Mouse (Mus musculus) MEL-GATA-1-ER (cell line): ENCODE measurements around the gene Slc22a15.

Experiments
- DNase-seq: peaks from one replicate; pipeline ENCODE4 v3.0.0-alpha.2; 2012; ENCODE audit warnings: low read depth; ENCODE audit errors: extremely low read depth

Gene Slc22a15

DNA sequence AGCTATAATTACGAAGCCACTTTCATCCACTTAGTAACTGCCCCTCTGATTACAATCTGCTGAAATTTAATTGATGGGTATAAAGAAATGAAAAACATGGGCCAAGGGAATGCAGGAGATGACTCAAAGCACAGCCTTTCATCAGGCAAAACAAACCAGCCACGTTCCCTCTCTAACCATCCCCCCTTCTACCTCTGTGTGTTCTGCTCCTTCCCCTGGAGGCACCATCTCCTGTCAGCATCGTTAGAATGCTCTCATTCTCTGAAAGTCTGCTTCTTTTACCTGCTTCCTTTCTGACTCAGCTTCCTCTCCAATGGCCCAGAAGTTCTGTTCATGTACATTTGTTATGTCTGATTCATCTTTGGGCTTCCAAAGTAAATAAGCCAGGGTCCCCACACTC lies 6.6 kb downstream of the Slc22a15 start:
- no peak for DNase-seq

DNA sequence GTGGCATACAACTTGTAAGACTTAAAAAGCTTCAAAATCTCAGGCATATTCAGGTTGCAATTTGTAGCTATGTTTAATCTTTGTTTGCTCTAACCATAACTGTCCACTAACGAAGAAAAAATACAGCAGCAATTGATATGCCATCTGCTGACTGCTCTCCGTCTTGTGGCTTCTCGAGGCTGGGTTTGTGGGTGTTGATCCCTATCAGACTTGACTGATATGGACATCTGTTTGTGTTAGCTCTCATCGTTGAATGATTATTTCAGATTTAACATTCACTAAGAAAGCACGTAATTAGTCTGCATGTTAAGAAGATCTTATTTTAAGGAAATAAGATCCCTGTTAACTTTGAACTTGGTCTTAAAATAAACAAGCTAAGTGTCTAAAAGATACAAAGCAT lies 7.7 kb downstream of the Slc22a15 start:
- DNase-seq, result no peak

DNA sequence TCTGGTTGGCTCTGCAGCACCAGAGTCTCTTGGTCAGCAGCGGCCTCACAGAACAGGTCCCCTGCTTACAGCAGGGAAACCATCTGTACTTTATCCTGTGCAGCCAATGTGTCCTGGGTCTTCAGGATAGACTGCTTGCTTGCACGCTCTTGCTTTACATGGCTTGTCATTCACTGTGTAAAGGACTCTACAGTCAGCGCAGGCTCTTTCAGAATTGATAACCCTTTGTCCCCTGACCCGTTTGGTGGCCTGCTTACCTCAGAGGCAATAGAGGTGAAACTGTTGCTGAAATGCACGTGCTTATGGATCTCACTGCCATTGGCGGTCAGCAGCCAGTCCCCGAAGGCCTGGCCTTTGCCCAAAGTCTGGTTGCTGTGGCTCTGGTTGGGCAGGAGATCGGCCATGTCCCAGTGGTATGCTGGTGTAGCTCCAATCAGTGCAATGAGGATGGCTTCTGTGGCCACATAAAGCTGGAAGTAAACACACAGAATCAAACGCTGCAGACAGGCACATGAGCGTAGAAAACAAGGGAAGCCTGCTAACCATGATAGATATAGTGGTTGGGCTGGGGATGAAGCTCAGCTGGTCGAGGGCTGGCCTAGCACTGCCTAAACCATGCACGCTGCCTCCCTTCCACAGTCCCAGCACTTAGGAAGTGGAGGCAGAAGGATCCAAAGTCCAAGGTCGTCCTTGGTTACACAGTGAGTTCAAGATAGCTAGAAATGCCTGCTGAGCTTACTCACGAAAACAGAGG lies 9.0 kb downstream of the Slc22a15 start:
- DNase-seq, result no peak

DNA sequence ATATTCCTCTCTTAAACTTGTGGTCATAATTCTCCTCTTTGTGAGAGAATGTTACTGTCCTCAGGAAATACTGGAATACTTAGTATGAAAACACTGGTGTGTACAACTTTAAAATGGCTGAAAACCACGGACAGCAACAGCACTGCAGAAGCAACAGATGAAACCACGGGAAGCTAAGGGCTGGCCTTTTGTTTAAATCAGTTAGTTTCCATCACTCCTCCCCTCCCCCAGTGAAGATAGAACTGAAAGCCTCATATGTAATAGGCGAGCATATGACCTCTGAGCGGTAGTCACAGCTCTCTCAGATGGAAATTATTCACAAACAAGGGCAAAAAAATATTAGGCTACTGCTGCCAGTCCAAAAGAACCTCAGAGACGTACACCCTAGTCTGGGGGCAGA lies 10.0 kb downstream of the Slc22a15 start:
- no peak for DNase-seq

DNA sequence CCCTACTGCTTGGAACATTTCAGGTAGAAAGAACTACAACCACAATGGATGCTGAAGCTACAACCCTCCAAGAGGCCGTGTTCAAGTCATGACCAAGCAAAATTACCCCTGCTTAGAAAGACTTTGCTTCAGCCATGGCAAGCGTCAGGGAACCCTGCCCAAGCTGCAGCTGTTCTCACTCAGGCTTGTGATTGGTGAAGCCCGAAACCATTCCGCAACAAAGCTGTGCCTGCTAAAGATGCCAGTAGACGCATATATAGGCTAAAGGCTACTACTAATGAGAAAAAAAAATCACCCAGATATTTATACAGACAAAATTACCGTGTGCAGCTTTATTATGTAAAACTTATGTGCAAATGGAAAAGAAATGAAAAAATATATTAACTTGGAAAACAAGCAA lies 12.2 kb downstream of the Slc22a15 start:
- DNase-seq, result no peak

DNA sequence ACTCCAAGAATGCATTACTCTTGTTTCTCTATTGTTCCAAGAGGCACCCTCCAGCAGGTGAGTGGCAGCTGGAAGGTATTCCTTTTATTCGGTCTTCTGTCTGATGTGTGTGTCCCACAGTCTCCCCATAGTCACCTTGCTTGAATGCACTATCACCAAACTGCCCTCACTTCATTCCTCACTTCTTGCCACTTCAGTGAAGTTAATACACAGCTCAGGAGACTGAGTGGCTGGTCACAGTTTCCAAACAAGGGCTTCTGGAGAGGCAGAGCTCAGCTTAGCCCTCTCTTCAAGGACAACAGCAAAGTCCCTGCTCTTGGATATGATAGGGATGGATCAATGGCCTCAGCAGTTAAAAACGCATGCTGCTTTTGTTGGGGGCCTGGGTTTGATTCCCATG lies 17.2 kb downstream of the Slc22a15 start:
- no peak for DNase-seq

DNA sequence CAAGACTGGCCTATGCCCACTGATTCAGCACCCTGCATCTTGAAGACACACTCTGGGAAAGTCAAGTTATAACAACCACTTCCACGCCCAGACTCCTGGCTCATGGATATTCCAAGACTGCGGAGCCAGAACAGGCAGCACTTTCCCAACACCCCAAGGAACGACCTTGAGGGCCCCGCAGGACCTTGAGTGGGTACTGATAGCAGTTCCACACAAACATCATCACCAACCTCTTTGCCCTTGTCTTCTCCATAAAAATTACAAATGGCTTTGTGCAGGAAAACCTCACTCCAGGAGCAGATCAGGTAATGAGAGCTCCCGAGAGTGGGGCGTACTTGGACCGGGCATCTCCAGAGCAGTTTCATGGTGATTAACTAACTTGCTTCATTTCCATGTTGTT lies 19.5 kb downstream of the Slc22a15 start:
- no peak for DNase-seq

DNA sequence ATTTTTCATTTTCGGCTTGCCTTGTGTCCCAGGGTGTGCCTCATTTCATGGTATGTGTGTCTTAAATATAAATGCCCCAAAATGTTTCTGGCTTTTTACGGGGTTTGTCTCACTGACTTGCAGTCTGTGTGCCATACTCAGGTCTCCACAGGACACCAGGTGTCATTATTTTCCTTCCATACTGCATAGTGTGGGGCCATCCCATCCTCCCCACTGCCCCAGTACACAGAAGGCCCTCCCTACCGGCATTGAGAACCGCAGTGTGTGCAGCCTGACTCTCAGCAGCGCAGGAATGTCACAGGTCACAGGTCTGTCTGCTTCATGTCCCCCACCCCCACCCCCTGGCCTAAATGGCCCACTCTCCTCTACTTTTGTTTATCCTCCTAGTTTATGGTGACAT lies 21.2 kb downstream of the Slc22a15 start:
- no peak for DNase-seq

DNA sequence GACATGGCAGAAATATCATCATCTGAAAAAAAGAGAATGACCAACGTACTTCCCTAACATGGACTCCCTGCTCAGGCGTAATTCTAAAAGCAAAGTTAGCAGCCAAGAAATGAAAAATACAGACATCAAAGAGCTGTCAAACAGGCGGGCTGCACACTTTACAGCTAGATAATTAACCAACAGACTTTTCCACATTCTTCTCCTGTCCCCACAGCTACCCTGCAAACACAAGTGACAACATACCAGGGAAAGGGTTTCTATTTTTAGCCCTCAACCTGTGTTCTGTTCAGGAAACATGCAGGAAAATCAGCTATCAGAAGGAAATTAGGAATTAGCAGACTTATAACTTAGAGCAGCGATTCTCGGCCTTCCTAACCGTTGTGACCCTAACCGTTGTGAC lies 21.9 kb downstream of the Slc22a15 start:
- no peak for DNase-seq

DNA sequence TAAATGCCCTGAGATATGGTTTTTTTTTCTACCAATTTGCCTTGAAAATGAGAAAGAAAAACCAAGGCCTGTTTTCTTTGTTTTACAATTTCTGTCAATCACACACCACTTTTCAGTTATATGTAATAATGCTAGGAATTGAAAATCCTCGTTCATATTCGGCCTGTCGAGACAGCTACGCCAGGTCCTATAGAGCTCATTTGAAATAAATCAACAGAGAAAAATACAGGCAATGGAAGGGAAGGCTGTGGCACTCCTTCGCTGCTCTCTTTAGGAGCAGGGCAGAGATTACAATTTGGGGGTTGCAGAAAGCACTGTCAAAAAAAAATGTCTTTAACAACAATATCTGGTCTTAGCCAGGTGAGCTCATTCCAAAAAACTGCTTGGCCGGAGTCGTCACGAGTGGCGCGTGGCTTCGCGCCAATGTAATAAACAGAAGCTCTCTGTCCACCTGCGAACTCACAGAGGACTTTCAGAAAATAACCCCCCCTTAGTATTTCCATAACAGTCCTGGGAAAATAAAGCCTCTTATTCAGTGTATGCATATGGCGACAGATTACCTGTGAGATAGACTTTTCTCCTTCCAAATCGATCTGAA lies 26.8 kb downstream of the Slc22a15 start:
- no peak for DNase-seq

DNA sequence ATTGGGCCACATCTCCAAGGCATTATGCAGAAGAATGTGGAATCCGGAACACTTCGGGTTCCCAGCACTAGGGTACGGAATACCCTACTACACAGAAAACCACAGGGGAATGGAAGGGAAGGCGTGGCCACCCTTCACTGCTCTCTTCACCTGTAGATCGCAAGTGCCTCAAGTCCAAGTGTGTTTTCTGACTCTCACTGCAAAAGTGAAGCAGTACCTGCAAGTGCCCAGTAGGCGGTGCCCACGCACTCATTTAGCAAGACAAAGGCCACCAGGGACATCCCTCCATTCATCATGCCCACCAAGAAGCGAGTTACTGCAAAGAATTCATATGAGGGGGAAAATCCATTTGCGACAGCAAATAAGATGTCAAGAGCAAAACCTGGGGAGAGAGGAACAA lies 27.4 kb downstream of the Slc22a15 start:
- peak; percentile 68 for DNase-seq

DNA sequence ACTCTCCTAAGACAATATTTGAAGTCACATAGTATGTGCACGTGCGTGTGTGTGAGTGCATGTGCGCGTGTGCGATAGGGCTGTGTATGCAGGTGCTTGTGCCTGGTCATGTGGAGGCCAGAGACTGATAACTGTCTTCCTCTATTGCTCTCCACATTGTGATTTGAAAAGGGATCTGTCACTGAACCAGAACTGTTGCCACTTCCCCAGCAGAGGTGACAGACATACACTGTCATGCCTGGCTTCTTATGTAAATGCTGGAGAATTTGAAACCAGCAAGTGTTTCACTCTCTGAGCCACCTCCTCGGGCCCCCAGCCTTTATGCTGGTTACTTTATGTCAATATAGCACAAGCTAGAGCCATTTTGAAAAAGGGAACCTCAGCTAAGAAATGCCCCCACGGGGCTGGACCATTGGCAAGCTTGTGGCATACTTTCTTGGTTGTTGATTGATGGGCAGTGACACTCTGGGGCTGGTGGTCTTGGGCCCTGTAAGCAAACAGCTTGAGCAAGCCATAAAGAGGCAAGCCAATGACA lies 28.8 kb downstream of the Slc22a15 start:
- no peak for DNase-seq

DNA sequence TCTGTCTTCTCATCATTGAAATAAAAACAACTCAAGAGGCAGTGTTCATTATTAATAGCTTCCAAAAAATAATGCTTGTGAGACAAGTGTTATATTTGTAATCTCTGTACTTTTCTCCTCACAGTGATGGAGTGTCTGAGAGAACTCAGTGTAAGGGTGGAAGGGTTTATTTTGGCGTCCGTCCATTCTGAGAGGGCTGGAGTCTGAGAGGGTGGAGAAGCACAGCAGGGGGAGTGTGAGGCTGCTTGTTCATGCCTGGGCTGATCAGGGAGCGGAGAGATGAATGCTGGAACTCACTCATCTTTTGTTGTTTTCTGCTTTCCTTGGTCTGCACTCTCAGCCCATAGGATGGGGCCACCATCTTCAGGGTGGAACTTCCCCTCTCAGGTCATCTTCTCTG lies 38.7 kb downstream of the Slc22a15 start:
- DNase-seq, result no peak

DNA sequence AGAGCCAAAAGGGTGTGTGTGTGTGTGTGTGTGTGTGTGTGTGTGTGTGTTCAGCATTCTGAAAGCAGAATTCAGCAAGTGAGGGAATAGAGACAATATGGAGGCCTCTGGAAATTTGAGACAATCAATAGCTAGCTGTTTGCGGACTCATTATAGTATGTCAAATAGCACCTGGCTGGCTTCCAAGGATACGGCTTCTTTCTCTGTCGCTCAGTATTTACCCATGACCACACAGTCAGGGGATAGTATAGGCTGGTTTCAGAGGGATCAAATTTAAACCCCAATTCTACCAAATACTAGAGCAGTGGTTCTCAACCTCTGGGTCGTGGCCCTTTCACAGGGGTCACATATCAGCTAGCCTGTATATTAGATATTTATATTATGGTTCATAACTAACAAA lies 39.2 kb downstream of the Slc22a15 start:
- DNase-seq, result no peak

DNA sequence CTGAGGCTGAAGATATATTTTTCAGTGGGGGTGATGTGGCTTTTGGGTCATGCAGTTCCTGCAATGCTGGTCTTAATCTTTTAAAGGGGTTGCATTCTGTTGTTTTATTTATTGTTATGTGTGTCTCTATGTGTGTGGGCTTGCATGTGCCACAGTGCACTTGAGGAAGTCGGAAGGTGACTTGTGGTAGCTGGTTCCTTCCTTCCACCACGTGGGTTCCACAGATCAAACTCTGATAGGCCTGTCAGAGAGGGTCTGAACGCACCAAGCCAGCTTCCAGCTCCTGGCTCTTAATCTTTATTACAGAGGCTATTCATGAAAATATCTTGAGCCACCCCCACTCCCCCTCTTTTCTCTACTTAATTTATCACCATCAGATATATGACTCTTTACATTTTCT lies 40.4 kb downstream of the Slc22a15 start:
- DNase-seq, result no peak

DNA sequence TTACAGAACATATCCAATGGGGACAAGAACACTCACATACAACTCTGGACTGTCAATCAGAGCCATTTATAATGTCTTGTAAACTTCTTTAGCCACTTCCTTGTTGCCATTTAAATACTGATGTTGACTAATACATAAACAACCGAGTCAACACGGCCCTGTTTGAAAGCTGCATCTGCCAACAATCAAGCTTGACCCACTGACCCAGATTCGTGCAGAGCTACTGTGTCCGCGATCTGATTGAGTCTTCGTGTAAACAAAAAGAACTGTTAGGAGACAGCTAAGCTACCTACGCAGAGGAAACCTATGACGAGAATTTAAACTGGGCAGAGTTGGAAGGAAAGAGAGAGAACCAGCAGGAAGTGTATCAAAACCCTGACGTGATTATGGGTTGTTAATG lies 42.5 kb downstream of the Slc22a15 start:
- no peak for DNase-seq

DNA sequence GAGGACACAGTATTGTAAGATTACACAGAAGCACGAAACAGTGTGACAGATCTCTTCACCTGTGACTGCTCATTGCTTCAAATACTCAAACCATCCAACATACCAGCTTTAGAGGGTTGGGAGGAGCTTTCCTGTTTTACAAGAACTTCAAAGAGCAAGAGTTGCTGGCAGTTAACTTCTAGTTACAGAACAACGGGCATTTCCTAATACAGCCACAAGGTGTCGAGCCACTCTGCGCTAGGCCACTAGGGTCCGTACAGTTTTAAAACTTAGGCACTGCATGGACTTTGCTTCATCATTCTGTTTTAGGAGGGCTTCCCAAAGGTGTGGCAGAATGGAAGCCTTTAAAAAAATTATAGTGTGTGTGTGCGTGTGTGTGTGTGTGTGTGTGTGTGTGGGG lies 43.4 kb downstream of the Slc22a15 start:
- DNase-seq, result no peak

DNA sequence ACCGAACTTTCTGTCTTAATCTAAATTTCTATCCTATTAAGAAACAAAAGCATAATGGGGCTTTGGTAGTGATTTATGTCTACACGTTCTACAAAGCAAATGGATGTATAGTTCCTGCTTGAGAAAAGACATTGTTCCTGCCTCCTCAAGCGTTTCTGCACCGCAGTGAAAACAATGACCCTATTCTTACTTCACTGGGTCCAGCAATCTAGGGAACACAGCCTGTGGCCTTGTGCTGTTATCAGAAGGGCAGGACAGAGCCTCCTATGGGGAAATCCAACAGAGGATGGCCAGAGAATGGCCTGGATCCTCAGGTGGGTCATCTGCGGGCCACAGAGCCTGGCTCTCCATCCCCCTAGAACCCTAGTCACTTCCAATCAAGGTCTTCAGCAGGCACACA lies 46.1 kb downstream of the Slc22a15 start:
- no peak for DNase-seq

DNA sequence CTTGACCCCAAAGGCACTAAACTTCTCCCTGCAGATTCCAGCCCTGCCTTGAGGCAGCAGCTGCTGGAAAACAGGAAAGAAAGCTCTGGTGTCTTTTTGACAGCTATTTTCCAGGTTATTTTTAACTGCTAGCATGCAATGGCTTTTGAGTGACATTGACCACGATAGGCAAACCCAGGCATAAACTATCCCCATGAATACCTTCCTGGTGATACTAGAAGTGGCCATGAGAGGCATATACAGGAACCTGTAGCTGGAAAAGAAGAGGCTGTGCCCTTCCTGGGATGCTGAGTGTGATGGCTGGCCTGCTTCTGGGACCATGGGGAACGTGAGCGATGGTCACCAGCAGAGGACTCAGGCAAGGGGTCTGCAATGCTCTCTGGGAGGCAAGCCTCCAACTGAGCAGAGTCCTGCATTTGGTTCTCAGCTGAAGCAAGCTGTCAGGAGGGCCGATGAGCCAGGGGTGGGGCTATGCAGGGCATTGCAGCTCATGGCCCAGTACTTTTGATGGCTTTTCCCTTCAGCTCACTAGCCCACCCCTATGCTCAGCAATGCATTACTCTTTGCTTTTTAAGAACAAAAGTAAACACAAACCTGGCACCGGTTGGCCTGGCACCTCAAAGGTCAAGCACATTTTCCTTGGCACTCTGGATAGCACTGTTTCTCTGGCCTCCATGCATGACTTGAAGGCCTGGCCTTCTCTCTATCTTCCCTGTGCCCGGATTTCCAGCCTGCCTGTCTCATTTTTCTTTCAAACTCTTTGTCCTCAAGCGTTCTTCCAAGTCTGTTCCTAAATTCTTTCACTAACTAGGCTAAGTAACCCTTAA lies 47.6 kb downstream of the Slc22a15 start:
- DNase-seq, result no peak

DNA sequence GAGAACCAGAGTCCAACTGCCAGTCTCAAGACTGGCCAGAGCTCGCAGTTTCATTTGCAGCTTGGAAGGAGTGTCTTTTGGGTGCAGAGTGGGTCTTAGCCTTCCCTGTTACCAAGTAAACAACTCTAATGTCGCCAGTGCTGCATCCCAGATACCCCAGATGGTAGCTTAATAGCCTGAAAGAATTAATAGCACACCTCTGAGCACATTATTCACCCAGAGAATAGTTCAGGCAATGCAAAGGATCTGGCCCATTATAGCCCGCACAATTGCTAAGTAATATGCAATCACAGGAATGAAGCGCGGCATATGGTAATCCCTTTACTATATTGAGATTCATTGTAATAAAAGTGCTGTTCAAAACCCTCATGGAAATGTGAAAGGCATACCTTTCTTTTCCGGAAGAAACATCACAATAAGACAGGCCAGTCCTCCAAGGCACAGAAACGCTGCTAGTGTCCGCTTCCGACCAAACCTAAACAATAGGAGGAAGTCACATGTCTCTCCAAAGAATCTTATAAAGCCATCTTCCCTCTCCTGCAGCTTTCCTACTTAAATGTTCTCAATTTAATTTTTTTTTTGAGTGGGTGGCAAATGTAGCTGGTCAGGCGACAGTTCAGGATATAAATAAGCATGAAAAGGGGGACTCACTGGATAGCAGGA lies 48.9 kb downstream of the Slc22a15 start:
- DNase-seq, result no peak

DNA sequence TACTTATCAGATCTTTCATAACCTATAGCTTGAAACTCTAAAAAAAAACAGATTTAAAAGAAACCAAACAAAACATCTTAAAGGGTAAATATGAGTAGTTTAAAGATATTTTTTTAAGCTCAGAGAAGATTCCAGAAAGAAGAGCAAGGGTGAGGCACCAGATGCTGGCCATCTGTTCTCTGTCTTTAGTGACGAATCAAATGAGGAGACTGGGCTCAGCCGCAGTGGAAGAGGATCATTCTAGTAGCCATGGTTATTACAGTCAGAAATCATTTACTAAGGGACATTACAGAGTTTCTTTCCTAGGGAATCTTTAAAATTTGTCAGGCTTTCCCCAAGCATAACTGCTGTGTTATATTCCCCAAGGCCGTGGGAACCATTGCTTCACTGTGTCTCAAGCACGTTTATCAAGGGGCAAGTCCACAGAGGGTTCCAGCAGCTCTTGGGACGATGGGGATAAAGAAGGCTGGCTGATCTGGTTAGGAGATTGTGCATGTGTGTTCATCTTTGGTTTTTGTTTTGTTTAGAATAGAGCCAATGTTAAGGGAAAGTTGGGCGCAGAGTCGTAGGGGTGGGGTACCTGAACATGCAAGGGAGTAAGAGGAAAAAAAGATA lies 51.1 kb downstream of the Slc22a15 start:
- DNase-seq, result no peak
